Mouse (Mus musculus) CH12.LX (cell line): Measurements from ENCODE around the gene Sema3a. TPM values are rescaled to one million over a fixed set of nuclear protein-coding genes. Genes with fewer than 3 reads are reported as not detected.

ENCODE experiments used
- DNase-seq: peaks from one replicate; pipeline ENCODE4 v3.0.0-alpha.2; 2013; ENCODE audit errors: extremely low read depth
- H3K27ac ChIP-seq: 2 replicates; pipeline ENCODE4 v1.5.1; 2012; ENCODE audit warnings: low read depth, mild to moderate bottlenecking, control low read depth, moderate library complexity; ENCODE audit not compliant: insufficient read depth
- H3K27me3 ChIP-seq: replicated peaks from 2 replicates; pipeline ENCODE3; 2012; ENCODE audit warnings: inconsistent platforms
- H3K36me3 ChIP-seq, 2 experiments: replicated peaks in 1 of 2; 2 replicates each; pipeline versions ENCODE3 to v1.6.1; 2012; ENCODE audit warnings: inconsistent platforms in 1 of 2, low read length in 1 of 2, mild to moderate bottlenecking in 1 of 2, mixed read lengths in 1 of 2, moderate library complexity in 1 of 2; ENCODE audit not compliant: control insufficient read depth in 1 of 2, insufficient read depth in 1 of 2
- H3K4me1 ChIP-seq, 2 experiments: 2 replicates each; pipeline ENCODE4 v1.6.1; 2012; ENCODE audit warnings: inconsistent platforms in 1 of 2, moderate library complexity in 1 of 2; ENCODE audit not compliant: insufficient read depth in 2 of 2, control insufficient read depth in 1 of 2
- H3K4me2 ChIP-seq: 2 replicates; pipeline ENCODE4 v1.6.1; 2012; ENCODE audit warnings: low read depth, mild to moderate bottlenecking, control low read depth; ENCODE audit not compliant: poor library complexity, insufficient read depth, severe bottlenecking
- H3K4me3 ChIP-seq, 3 experiments: fragments of 150-350 bp in 1 of 3; sonication (generic) in 1 of 3; replicated peaks in 1 of 3; 2 replicates each; pipeline versions ENCODE3 to v1.5.1; 2011 to 2012; ENCODE audit warnings: low read depth in 2 of 3, low read length in 2 of 3, mild to moderate bottlenecking in 2 of 3, moderate library complexity in 2 of 3, control low read depth in 1 of 3, improper control_type of control experiment in 1 of 3, inconsistent platforms in 1 of 3, mixed read lengths in 1 of 3; ENCODE audit not compliant: poor library complexity in 1 of 3
- H3K79me2 ChIP-seq: replicated peaks from 2 replicates; pipeline ENCODE4 v1.6.1; 2012; ENCODE audit warnings: mild to moderate bottlenecking, moderate library complexity; ENCODE audit not compliant: control insufficient read depth, poor library complexity, insufficient read depth, severe bottlenecking; ENCODE audit errors: extremely low read depth
- H3K9ac ChIP-seq: 2 replicates; pipeline ENCODE4 v1.6.1; 2012; ENCODE audit warnings: low read depth, mild to moderate bottlenecking, control low read depth, moderate library complexity; ENCODE audit not compliant: insufficient read depth
- H3K9me3 ChIP-seq: replicated peaks from 2 replicates; pipeline ENCODE3; 2012; ENCODE audit warnings: low read length, inconsistent platforms, mixed read lengths
- BHLHE40 ChIP-seq: IDR thresholded peaks from 2 replicates; pipeline ENCODE4 v1.6.1; 2011; ENCODE audit warnings: mild to moderate bottlenecking, low read depth, low read length, improper control_type of control experiment
- E2F4 ChIP-seq: IDR thresholded peaks from 2 replicates; pipeline ENCODE4 v1.6.1; 2011; ENCODE audit warnings: low read depth, low read length, improper control_type of control experiment; ENCODE audit not compliant: insufficient replicate concordance
- ETS1 ChIP-seq: conservative IDR thresholded peaks from 2 replicates; pipeline ENCODE4 v1.6.1; 2012; ENCODE audit warnings: low read depth, mild to moderate bottlenecking, inconsistent platforms, low read length, improper control_type of control experiment, moderate library complexity
- GABPA ChIP-seq: IDR thresholded peaks from 2 replicates; pipeline ENCODE4 v1.6.1; 2012; ENCODE audit warnings: low read depth, low read length, improper control_type of control experiment, inconsistent platforms; ENCODE audit not compliant: insufficient replicate concordance
- JUND ChIP-seq: conservative IDR thresholded peaks from 2 replicates; pipeline ENCODE4 v1.6.1; 2011; ENCODE audit warnings: low read depth, low read length, improper control_type of control experiment
- MAZ ChIP-seq: IDR thresholded peaks from 2 replicates; pipeline ENCODE4 v1.6.1; 2012; ENCODE audit warnings: low read depth, mild to moderate bottlenecking, inconsistent platforms, low read length, improper control_type of control experiment, moderate library complexity
- MEF2A ChIP-seq: IDR thresholded peaks from 2 replicates; pipeline ENCODE4 v1.6.1; 2014; ENCODE audit warnings: low read depth, mild to moderate bottlenecking, inconsistent platforms, low read length, improper control_type of control experiment, borderline replicate concordance
- POLR2A ChIP-seq: IDR thresholded peaks from 2 replicates; pipeline ENCODE4 v1.6.1; 2011; ENCODE audit warnings: low read depth, mild to moderate bottlenecking, improper control_type of control experiment, low read length
- ZC3H11A ChIP-seq: IDR thresholded peaks from 2 replicates; pipeline ENCODE4 v1.6.1; 2012; ENCODE audit warnings: low read depth, mild to moderate bottlenecking, inconsistent platforms, low read length, improper control_type of control experiment
- dilution Hi-C: fragments of 300-500 bp; cut with MboI; formaldehyde crosslinking; loops from 2 replicates; pipeline ENCODE4 v1.14.3; 2020; ENCODE audit warnings: low sequenced_read_pairs; ENCODE audit not compliant: extremely low pct_unique_long_range_greater_than_20kb, extremely low pct_ligation_motif_present
- in situ Hi-C: fragments of 300-500 bp; cut with MboI; formaldehyde crosslinking; loops from 3 replicates; pipeline ENCODE4 v1.14.3; 2019; ENCODE audit warnings: low sequenced_read_pairs, low pct_ligation_motif_present, low pct_unique_long_range_greater_than_20kb, mixed read lengths
- polyA plus RNA-seq: library from polyadenylated mRNA; unstranded; fragments of >175 nt; gene quantifications from 2 replicates; pipeline ENCODE4 v1.2.1, GENCODE M21; 2012; ENCODE audit warnings: low read depth; ENCODE audit not compliant: insufficient read length
- total RNA-seq, 2 experiments: library from RNA; depleted of rRNA; stranded (reverse); fragments of 300-350 nt in 1 of 2; fragments of >200 nt in 1 of 2; gene quantifications; 2 replicates each; pipeline ENCODE4 v1.2.3; 2012 to 2014

Gene Sema3a
- total and polyA plus RNA-seq, 3 experiments = not detected

GRCm38 (mm10) chr5:13117236-13117635 lies 8.0 kb upstream of the Sema3a start:
- in situ Hi-C loops = no loop called here
- H3K4me1 ChIP-seq = no peaks in the 10 kb centered on the region
- no peak overlapping the region for H3K4me3 ChIP-seq
- no peaks in the 10 kb centered on the region for H3K36me3 ChIP-seq
- TF ChIP-seq JUND (no peak), MEF2A (no peak), BHLHE40 (no peak), ZC3H11A (no peak), POLR2A (no peak)
- TF ChIP-seq, all 38 proteins: peak for 0
- no peak overlapping the region for H3K9ac ChIP-seq
- no peaks in the 10 kb centered on the region for H3K27me3 ChIP-seq
- no peaks in the 10 kb centered on the region for H3K79me2 ChIP-seq
- dilution Hi-C loops = no loop called here
- DNase-seq = no peak
- no peak overlapping the region for H3K4me2 ChIP-seq
- no peak overlapping the region for H3K27ac ChIP-seq
- peaks cover 29% of the 10 kb centered on the region for H3K9me3 ChIP-seq

DNA sequence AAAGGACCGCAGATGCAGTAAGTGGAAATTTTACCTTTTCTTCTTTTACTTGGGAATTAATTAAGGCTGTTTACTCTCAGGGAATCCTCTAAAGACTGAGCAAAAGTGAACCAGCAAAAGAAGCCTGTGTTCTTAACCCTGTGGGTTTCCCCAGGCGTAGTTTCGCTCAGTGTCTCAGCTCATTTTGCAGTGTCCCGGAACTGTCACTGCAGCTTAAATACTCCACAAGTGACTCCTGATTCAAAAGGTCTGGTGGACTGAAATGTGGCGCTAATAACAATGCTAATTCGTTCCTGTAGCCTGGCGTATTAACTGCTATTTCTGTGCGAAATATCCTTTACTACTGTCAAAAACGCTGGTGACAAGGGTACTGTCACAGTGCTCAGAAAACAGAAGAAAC lies 543 bp downstream of the Sema3a start:
- H3K9me3 ChIP-seq = peaks cover 17% of the 10 kb centered on the region
- H3K9ac ChIP-seq = no peak overlapping the region
- no peaks in the 10 kb centered on the region for H3K79me2 ChIP-seq
- no peaks in the 10 kb centered on the region for H3K36me3 ChIP-seq
- dilution Hi-C loops = no loop called here
- H3K27me3 ChIP-seq = no peaks in the 10 kb centered on the region
- TF ChIP-seq ETS1 = no peak
- no peak for TF ChIP-seq MAZ
- no peak for TF ChIP-seq E2F4
- H3K27ac ChIP-seq = no peak overlapping the region
- no peak for DNase-seq
- no peaks in the 10 kb centered on the region for H3K4me1 ChIP-seq
- no peak overlapping the region for H3K4me3 ChIP-seq
- H3K4me2 ChIP-seq = no peak overlapping the region
- in situ Hi-C loops = no loop called here

GRCm38 (mm10) chr5:13126196-13126595 lies 982 bp downstream of the Sema3a start:
- dilution Hi-C loops = no loop called here

More at GRCm38 (mm10) chr5:13126196-13126595, 982 bp downstream of the Sema3a start:
- in situ Hi-C loops = no loop called here
- no peak for DNase-seq
- TF ChIP-seq GABPA = no peak
- no peaks in the 10 kb centered on the region for H3K4me1 ChIP-seq
- H3K9ac ChIP-seq = no peak overlapping the region
- H3K4me2 ChIP-seq = no peak overlapping the region
- H3K9me3 ChIP-seq = peaks cover 17% of the 10 kb centered on the region
- no peaks in the 10 kb centered on the region for H3K79me2 ChIP-seq
- no peak overlapping the region for H3K4me3 ChIP-seq
- H3K36me3 ChIP-seq = no peaks in the 10 kb centered on the region
- no peaks in the 10 kb centered on the region for H3K27me3 ChIP-seq
- no peak overlapping the region for H3K27ac ChIP-seq
